Mouse (Mus musculus): ENCODE results near the gene Zfp689. TPM values are rescaled to one million over a fixed set of nuclear protein-coding genes. Genes with fewer than 3 reads are reported as not detected.

Zfp689 gene
- polyA plus RNA-seq, 1 experiment = not detected

GRCm38 (mm10) chr7:127392251-127392824 lies 56.6 kb downstream of the Zfp689 start:
- 83% methylated on average over 8 of the region's 8 CpGs for WGBS
- Histone ChIP-seq H3K27ac (ENCODE audit: insufficient read depth, low read depth, low read length) (no peak overlapping the region), H3K4me1 (ENCODE audit: control insufficient read depth, insufficient read depth, low read length) (peaks cover 9% of the 10 kb centered on the region), H3K4me3 (ENCODE audit: insufficient read depth, low read depth, low read length) (peak overlapping the region; percentile 87)
- TF ChIP-seq CTCF (IDR thresholded peaks at IDR 0.05; ENCODE audit: insufficient read depth, low read depth, low read length) (no peak), POLR2A (IDR thresholded peaks at IDR 0.05; ENCODE audit: insufficient read depth, low read depth, low read length) (no peak)

Other genes starting within 250 kb of the Zfp689 start
- not detected in 2 replicates for gene Tbc1d10b, start 240.7 kb downstream of the Zfp689 start, polyA plus RNA-seq (2012; ENCODE audit: insufficient read depth, insufficient read length, low replicate concordance, missing spikeins)
- gene Mylpf, start 240.3 kb downstream of the Zfp689 start, polyA plus RNA-seq (2012; ENCODE audit: insufficient read depth, insufficient read length, low replicate concordance, missing spikeins) = not detected in 2 replicates
- not detected in 2 replicates for gene Zfp553, start 216.1 kb downstream of the Zfp689 start, polyA plus RNA-seq (2012; ENCODE audit: insufficient read depth, insufficient read length, low replicate concordance, missing spikeins)
- gene Sept1, start 216.0 kb downstream of the Zfp689 start, polyA plus RNA-seq (2012; ENCODE audit: insufficient read depth, insufficient read length, low replicate concordance, missing spikeins) = 2,394 TPM in 1 of 2 replicates, not detected in the other
- gene Zfp771, start 204.9 kb downstream of the Zfp689 start, polyA plus RNA-seq (2012; ENCODE audit: insufficient read depth, insufficient read length, low replicate concordance, missing spikeins) = not detected in 2 replicates
- gene Dctpp1, start 188.4 kb downstream of the Zfp689 start, polyA plus RNA-seq (2012; ENCODE audit: insufficient read depth, insufficient read length, low replicate concordance, missing spikeins) = not detected in 2 replicates
- not detected in 2 replicates for gene Sephs2, start 175.1 kb downstream of the Zfp689 start, polyA plus RNA-seq (2012; ENCODE audit: insufficient read depth, insufficient read length, low replicate concordance, missing spikeins)
- 156 TPM in 1 of 2 replicates, not detected in the other for gene Itgal, start 152.9 kb downstream of the Zfp689 start, polyA plus RNA-seq (2012; ENCODE audit: insufficient read depth, insufficient read length, low replicate concordance, missing spikeins)
- not detected in 2 replicates for gene Zfp768, start 103.6 kb downstream of the Zfp689 start, polyA plus RNA-seq (2012; ENCODE audit: insufficient read depth, insufficient read length, low replicate concordance, missing spikeins)
- gene Zfp747, start 73.1 kb downstream of the Zfp689 start, polyA plus RNA-seq (2012; ENCODE audit: insufficient read depth, insufficient read length, low replicate concordance, missing spikeins) = not detected in 2 replicates
- gene 9130019O22Rik, start 62.0 kb downstream of the Zfp689 start, polyA plus RNA-seq (2012; ENCODE audit: insufficient read depth, insufficient read length, low replicate concordance, missing spikeins) = not detected in 2 replicates
- not detected in 2 replicates for gene E430018J23Rik, start 55.5 kb downstream of the Zfp689 start, polyA plus RNA-seq (2012; ENCODE audit: insufficient read depth, insufficient read length, low replicate concordance, missing spikeins)
- not detected in 2 replicates for gene Zfp764, start 42.3 kb downstream of the Zfp689 start, polyA plus RNA-seq (2012; ENCODE audit: insufficient read depth, insufficient read length, low replicate concordance, missing spikeins)
- not detected in 2 replicates for gene Zfp688, start 27.1 kb downstream of the Zfp689 start, polyA plus RNA-seq (2012; ENCODE audit: insufficient read depth, insufficient read length, low replicate concordance, missing spikeins)
- not detected in 2 replicates for gene Prr14, start 10.5 kb upstream of the Zfp689 start, polyA plus RNA-seq (2012; ENCODE audit: insufficient read depth, insufficient read length, low replicate concordance, missing spikeins)
- not detected in 2 replicates for gene Fbrs, start 30.0 kb upstream of the Zfp689 start, polyA plus RNA-seq (2012; ENCODE audit: insufficient read depth, insufficient read length, low replicate concordance, missing spikeins)
- gene Srcap, start 62.8 kb upstream of the Zfp689 start, polyA plus RNA-seq (2012; ENCODE audit: insufficient read depth, insufficient read length, low replicate concordance, missing spikeins) = 110 and 137 TPM in 2 replicates
- not detected in 2 replicates for gene Gm42715, start 70.4 kb upstream of the Zfp689 start, polyA plus RNA-seq (2012; ENCODE audit: insufficient read depth, insufficient read length, low replicate concordance, missing spikeins)
- gene Tmem265, start 112.2 kb upstream of the Zfp689 start, polyA plus RNA-seq (2012; ENCODE audit: insufficient read depth, insufficient read length, low replicate concordance, missing spikeins) = not detected in 2 replicates
- gene Phkg2, start 124.2 kb upstream of the Zfp689 start, polyA plus RNA-seq (2012; ENCODE audit: insufficient read depth, insufficient read length, low replicate concordance, missing spikeins) = not detected in 2 replicates
- not detected in 2 replicates for gene Ccdc189, start 139.4 kb upstream of the Zfp689 start, polyA plus RNA-seq (2012; ENCODE audit: insufficient read depth, insufficient read length, low replicate concordance, missing spikeins)
- gene Rnf40, start 139.6 kb upstream of the Zfp689 start, polyA plus RNA-seq (2012; ENCODE audit: insufficient read depth, insufficient read length, low replicate concordance, missing spikeins) = 81.5 TPM in 1 of 2 replicates, not detected in the other
- gene Zfp629, start 166.6 kb upstream of the Zfp689 start, polyA plus RNA-seq (2012; ENCODE audit: insufficient read depth, insufficient read length, low replicate concordance, missing spikeins) = not detected in 2 replicates

All from olfactory bulb, adult 2 months (tissue).